Mouse (Mus musculus) E14TG2a.4 (cell line): Measurements from ENCODE around the gene Taok1.

Source experiments
- CTCF ChIP-seq: conservative IDR thresholded peaks from 2 replicates; pipeline ENCODE4 v1.5.1; 2014; ENCODE audit warnings: low read length
- NANOG ChIP-seq: IDR thresholded peaks from 2 replicates; pipeline ENCODE4 v1.6.1; 2014; ENCODE audit warnings: borderline replicate concordance, low read length, mixed read lengths

GRCm38 (mm10) chr11:77624441-77625060, 16.9 kb upstream of the Taok1 start:
- TF ChIP-seq CTCF (no peak), NANOG (no peak)
